Mouse (Mus musculus) heart, embryonic 12.5 days (tissue): Measurements from ENCODE around the gene Lbx2. TPM values are rescaled to one million over a fixed set of nuclear protein-coding genes. Genes with fewer than 3 reads are reported as not detected.

Source experiments
- ATAC-seq: fragments of 200-750 bp; cut with Nextera tagmentation; 2 replicates; pipeline ENCODE4 v1.8.0; 2017; ENCODE audit warnings: moderate TSS enrichment, moderate library complexity; ENCODE audit not compliant: insufficient number of reproducible peaks, low FRiP score
- H3K27ac ChIP-seq: fragments of 300-500 bp; sonication (generic); 2 replicates; pipeline ENCODE4 v1.5.1; 2016; ENCODE audit warnings: mild to moderate bottlenecking, moderate library complexity; ENCODE audit not compliant: poor library complexity, severe bottlenecking
- H3K27me3 ChIP-seq: fragments of 300-500 bp; sonication (generic); replicated peaks from 2 replicates; pipeline ENCODE4 v1.6.1; 2016; ENCODE audit warnings: mild to moderate bottlenecking, moderate library complexity
- H3K36me3 ChIP-seq: fragments of 300-500 bp; sonication (generic); 2 replicates; pipeline ENCODE4 v1.6.1; 2016; ENCODE audit warnings: mild to moderate bottlenecking, moderate library complexity
- H3K4me1 ChIP-seq: fragments of 300-500 bp; sonication (generic); replicated peaks from 2 replicates; pipeline ENCODE4 v1.6.1; 2016; ENCODE audit warnings: mild to moderate bottlenecking
- H3K4me2 ChIP-seq: fragments of 300-500 bp; sonication (generic); 2 replicates; pipeline ENCODE4 v1.6.1; 2016; ENCODE audit warnings: mild to moderate bottlenecking, moderate library complexity
- H3K4me3 ChIP-seq: fragments of 300-500 bp; sonication (generic); 2 replicates; pipeline ENCODE4 v1.5.1; 2016; ENCODE audit warnings: mild to moderate bottlenecking
- H3K9ac ChIP-seq: fragments of 300-500 bp; sonication (generic); 2 replicates; pipeline ENCODE4 v1.6.1; 2016; ENCODE audit warnings: mild to moderate bottlenecking, moderate library complexity
- H3K9me3 ChIP-seq: fragments of 300-500 bp; sonication (generic); replicated peaks from 2 replicates; pipeline ENCODE4 v1.6.1; 2016; ENCODE audit warnings: mild to moderate bottlenecking, moderate library complexity
- WGBS: fragments of 180-500 bp; shearing (Covaris S2); methylation state at CpG from one replicate; pipeline ENCODE4 v1.1.7; 2016; 5-methylcytosine and 5-hydroxymethylcytosine counted together
- polyA plus RNA-seq: library from polyadenylated mRNA; unstranded; fragments of >200 nt; fragmentation: Nextera tagmentation; extraction: Ambion mirVana; gene quantifications from 2 replicates; pipeline ENCODE4 v1.2.1, GENCODE M21; 2016

Gene Lbx2
- polyA plus RNA-seq, 1 experiment from 2014 or later = 0.36 TPM

GRCm38 (mm10) chr6:83095968-83096367 is 9.8 kb downstream of the Lbx2 start:
- no peak overlapping the region for H3K4me2 ChIP-seq
- H3K9ac ChIP-seq = no peak overlapping the region
- peaks cover 5% of the 10 kb centered on the region; the same call in 1 of the 2 replicates for H3K4me1 ChIP-seq
- H3K9me3 ChIP-seq = peaks cover 7% of the 10 kb centered on the region; the same call in 1 of the 2 replicates
- H3K27me3 ChIP-seq = peaks cover 37% of the 10 kb centered on the region
- no peak overlapping the region for H3K4me3 ChIP-seq
- no peaks in the 10 kb centered on the region for H3K36me3 ChIP-seq
- WGBS = 41% methylated on average over 6 of the region's 6 CpGs
- no peak overlapping the region for H3K27ac ChIP-seq
- no peak for ATAC-seq

- no peak overlapping the region for H3K27ac ChIP-seq
- WGBS = 57% methylated on average over 2 of the region's 2 CpGs
- H3K4me2 ChIP-seq = no peak overlapping the region
- no peak overlapping the region for H3K4me3 ChIP-seq
- peaks cover 7% of the 10 kb centered on the region; the same call in 1 of the 2 replicates for H3K9me3 ChIP-seq
- H3K4me1 ChIP-seq = peaks cover 13% of the 10 kb centered on the region
- H3K27me3 ChIP-seq = peaks cover 34% of the 10 kb centered on the region
- no peaks in the 10 kb centered on the region for H3K36me3 ChIP-seq
- no peak for ATAC-seq
- no peak overlapping the region for H3K9ac ChIP-seq
These were observed 12.2 kb downstream of the Lbx2 start for GRCm38 (mm10) chr6:83098411-83098810.

DNA sequence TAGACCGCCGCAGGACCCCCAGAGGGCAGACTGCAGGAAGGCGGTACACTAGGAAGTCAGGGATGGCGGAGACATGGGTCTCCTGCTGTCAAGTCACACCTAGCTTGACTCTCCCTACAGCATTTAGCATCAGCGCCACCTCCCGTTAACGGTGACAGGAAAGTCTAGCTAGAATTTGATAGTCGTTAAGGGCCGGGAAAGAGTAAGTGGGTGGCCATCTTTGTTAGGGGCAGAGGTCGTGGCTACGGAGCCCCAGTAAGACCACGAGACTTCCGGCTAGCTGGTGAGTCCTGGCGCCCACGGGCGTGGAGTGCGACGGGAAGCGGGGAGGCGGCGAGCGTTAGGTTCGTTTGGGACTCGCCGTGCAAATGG is 15.1 kb downstream of the Lbx2 start, which contains the start of the genes Ccdc142 and Gm42688:
Gene Ccdc142 (plus strand): TSS at position 286 of the 372 bp plus-strand sequence.
Gene Gm42688 (plus strand): TSS at position 302 of the 372 bp plus-strand sequence.
- Histone ChIP-seq H3K36me3 (0 out of 2 replicates have a peak, but pooled peaks cover 7% of the 10 kb centered on the region), H3K9me3 (no peaks in the 10 kb centered on the region; the same call in 1 of the 2 replicates), H3K4me1 (peaks cover 15% of the 10 kb centered on the region), H3K4me2 (peak within 1 kb of the TSS; percentile 100), H3K27ac (peak within 1 kb of the TSS; percentile 68), H3K4me3 (peak within 1 kb of the TSS; percentile 74), H3K9ac (peak within 1 kb of the TSS; percentile 90), H3K27me3 (peaks cover 17% of the 10 kb centered on the region)
- ATAC-seq = peak; percentile 86
- under 1% methylated on average over 25 of the region's 25 CpGs for WGBS

- Histone ChIP-seq H3K9ac (peak overlapping the region; percentile 90), H3K27me3 (peaks cover 13% of the 10 kb centered on the region), H3K4me1 (peaks cover 15% of the 10 kb centered on the region), H3K4me2 (peak overlapping the region; percentile 100), H3K9me3 (no peaks in the 10 kb centered on the region; the same call in 1 of the 2 replicates), H3K36me3 (0 out of 2 replicates have a peak, but pooled peaks cover 7% of the 10 kb centered on the region), H3K27ac (peak overlapping the region; percentile 68), H3K4me3 (peak overlapping the region; percentile 74)
- peak; percentile 84 for ATAC-seq
- under 1% methylated on average over 74 of the region's 74 CpGs for WGBS
These were observed 15.8 kb downstream of the Lbx2 start for GRCm38 (mm10) chr6:83101688-83102556.

- Histone ChIP-seq H3K27ac (no peak overlapping the region), H3K4me3 (no peak overlapping the region), H3K36me3 (0 out of 2 replicates have a peak, but pooled peaks cover 7% of the 10 kb centered on the region), H3K4me1 (peaks cover 24% of the 10 kb centered on the region), H3K4me2 (peak overlapping the region; percentile 100; the same call in 1 of the 2 replicates), H3K9me3 (no peaks in the 10 kb centered on the region), H3K27me3 (peaks cover 13% of the 10 kb centered on the region), H3K9ac (peak overlapping the region; percentile 90; the same call in 1 of the 2 replicates)
- WGBS = 46% methylated on average over 11 of the region's 11 CpGs
- no peak for ATAC-seq
These were observed 17.0 kb downstream of the Lbx2 start for GRCm38 (mm10) chr6:83103130-83103650.

- 85% methylated on average over 4 of the region's 4 CpGs for WGBS
- no peak for ATAC-seq
- peaks cover 11% of the 10 kb centered on the region for H3K27me3 ChIP-seq
These were observed 18.0 kb downstream of the Lbx2 start for GRCm38 (mm10) chr6:83104158-83104557.

DNA sequence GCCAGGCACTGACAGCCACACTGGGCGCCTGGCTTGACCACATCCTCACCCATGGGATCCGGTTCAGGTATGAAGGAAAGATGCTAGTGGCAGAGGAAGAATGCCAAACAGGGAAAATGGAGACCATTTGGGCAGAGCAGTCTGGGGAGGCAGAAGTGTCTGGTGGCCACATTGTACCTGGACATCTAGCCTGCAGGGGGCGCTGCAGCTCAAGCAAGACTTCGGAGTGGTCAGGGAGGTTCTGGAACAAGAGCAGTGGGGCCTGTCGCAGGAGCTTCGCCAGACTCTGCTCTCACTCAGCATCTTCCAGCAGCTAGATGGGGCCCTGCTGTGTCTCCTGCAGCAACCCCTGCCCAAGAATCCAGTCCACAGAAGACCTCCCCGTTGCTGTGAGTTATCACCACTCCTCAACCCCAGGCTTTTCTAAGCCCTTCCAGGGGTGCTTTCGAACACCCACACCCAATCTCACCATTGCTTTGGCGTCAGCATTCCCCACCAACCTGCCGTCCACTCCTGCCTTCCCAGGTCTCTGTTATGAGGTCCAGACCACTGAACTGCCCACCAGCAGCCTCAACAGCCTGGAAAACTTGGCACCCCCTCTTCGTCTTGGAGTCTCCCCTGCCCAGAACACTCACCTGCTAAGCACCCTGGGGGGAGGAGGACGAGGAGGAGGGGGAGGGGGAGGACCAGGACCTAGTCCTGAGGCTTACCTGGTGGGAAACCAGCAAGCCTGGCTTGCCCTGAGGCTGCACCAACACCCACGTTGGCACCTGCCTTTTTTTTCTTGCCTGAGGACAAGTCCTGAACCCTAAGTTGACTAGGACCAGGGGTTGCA is 21.6 kb downstream of the Lbx2 start:
- Histone ChIP-seq H3K9me3 (no peaks in the 10 kb centered on the region), H3K4me1 (peaks cover 36% of the 10 kb centered on the region), H3K36me3 (peaks cover 10% of the 10 kb centered on the region), H3K27me3 (0 out of 2 replicates have a peak, but pooled peaks cover 4% of the 10 kb centered on the region), H3K9ac (peak overlapping the region; percentile 94; the same call in 1 of the 2 replicates), H3K4me3 (peak overlapping the region; percentile 93), H3K4me2 (peak overlapping the region; percentile 89), H3K27ac (no peak overlapping the region)
- WGBS = 35% methylated on average over 13 of the region's 13 CpGs
- 0 out of 2 replicates have a peak, but pooled peaks have one; percentile 46 for ATAC-seq

More at GRCm38 (mm10) chr6:83104158-83104557, 18.0 kb downstream of the Lbx2 start:
- Histone ChIP-seq H3K36me3 (0 out of 2 replicates have a peak, but pooled peaks cover 7% of the 10 kb centered on the region), H3K9ac (no peak overlapping the region), H3K4me1 (peaks cover 28% of the 10 kb centered on the region), H3K27ac (no peak overlapping the region), H3K4me2 (no peak overlapping the region), H3K9me3 (no peaks in the 10 kb centered on the region), H3K4me3 (no peak overlapping the region)

- WGBS = under 1% methylated on average over 76 of the region's 76 CpGs
- Histone ChIP-seq H3K36me3 (peaks cover 10% of the 10 kb centered on the region), H3K4me1 (peaks cover 28% of the 10 kb centered on the region), H3K4me3 (peak within 1 kb of the TSS; percentile 93), H3K9me3 (no peaks in the 10 kb centered on the region), H3K9ac (peak within 1 kb of the TSS; percentile 94), H3K27ac (peak within 1 kb of the TSS; percentile 85), H3K27me3 (no peaks in the 10 kb centered on the region), H3K4me2 (peak within 1 kb of the TSS; percentile 89)
- peak; percentile 85 for ATAC-seq
These were observed 22.8 kb downstream of the Lbx2 start, which contains the start of gene Mrpl53 for GRCm38 (mm10) chr6:83108762-83109668. Gene Mrpl53 (plus strand): TSS chr6:83109040.

GRCm38 (mm10) chr6:83111510-83112136 is 25.5 kb downstream of the Lbx2 start:
- Histone ChIP-seq H3K9ac (0 out of 2 replicates have a peak overlapping the region, but pooled peaks have one; percentile 34), H3K36me3 (peaks cover 3% of the 10 kb centered on the region), H3K4me1 (peaks cover 38% of the 10 kb centered on the region), H3K27ac (no peak overlapping the region; the same call in 1 of the 2 replicates), H3K27me3 (no peaks in the 10 kb centered on the region), H3K9me3 (no peaks in the 10 kb centered on the region), H3K4me3 (no peak overlapping the region), H3K4me2 (peak overlapping the region; percentile 22; the same call in 1 of the 2 replicates)
- WGBS = 77% methylated on average over 4 of the region's 4 CpGs
- no peak for ATAC-seq
